Mouse (Mus musculus) heart, embryonic 14.5 days (tissue): ENCODE measurements at regions not wholly inside any gene's neighbourhood (a gene's known extent, or its start where the extent isn't known, plus 50 kb on each side); places are given as distances from the start of the nearest gene placed in this dataset.

ENCODE experiments used
- ATAC-seq: fragments of 200-750 bp; cut with Nextera tagmentation; 2 replicates; pipeline ENCODE4 v1.8.0; 2017; ENCODE audit warnings: low read depth, moderate TSS enrichment; ENCODE audit not compliant: insufficient number of reproducible peaks, insufficient read depth, low FRiP score
- H3K27ac ChIP-seq, 2 experiments: fragments of 200-500 bp in 1 of 2; fragments of 300-500 bp in 1 of 2; sonication (generic) in 1 of 2; replicated peaks in 1 of 2; 2 replicates each; pipeline ENCODE4 v1.5.1; 2012 to 2014; ENCODE audit warnings: low read depth in 2 of 2, low read length in 2 of 2, control low read depth in 1 of 2, mild to moderate bottlenecking in 1 of 2, mixed read lengths in 1 of 2; ENCODE audit not compliant: control insufficient read depth in 1 of 2, insufficient read depth in 1 of 2
- H3K27me3 ChIP-seq: fragments of 300-500 bp; sonication (generic); 2 replicates; pipeline ENCODE4 v1.6.1; 2014; ENCODE audit warnings: mild to moderate bottlenecking, low read length, control low read depth; ENCODE audit not compliant: control insufficient read depth, insufficient read depth
- H3K36me3 ChIP-seq: fragments of 300-500 bp; sonication (generic); 2 replicates; pipeline ENCODE4 v1.6.1; 2014; ENCODE audit warnings: mild to moderate bottlenecking, control low read depth, low read length, mixed read lengths; ENCODE audit not compliant: control insufficient read depth, insufficient read depth
- H3K4me1 ChIP-seq, 2 experiments: fragments of 200-500 bp in 1 of 2; fragments of 300-500 bp in 1 of 2; sonication (generic) in 1 of 2; 2 replicates each; pipeline ENCODE4 v1.6.1; 2012 to 2014; ENCODE audit warnings: low read length in 2 of 2, control low read depth in 1 of 2, mixed read lengths in 1 of 2; ENCODE audit not compliant: control insufficient read depth in 2 of 2, insufficient read depth in 2 of 2
- H3K4me2 ChIP-seq: fragments of 300-500 bp; sonication (generic); 2 replicates; pipeline ENCODE4 v1.6.1; 2014; ENCODE audit warnings: mild to moderate bottlenecking, low read length
- H3K4me3 ChIP-seq, 2 experiments: fragments of 200-500 bp in 1 of 2; fragments of 300-500 bp in 1 of 2; sonication (generic) in 1 of 2; 2 replicates each; pipeline ENCODE4 v1.5.1; 2012 to 2014; ENCODE audit warnings: low read length in 2 of 2, mild to moderate bottlenecking in 2 of 2, control low read depth in 1 of 2, low read depth in 1 of 2, moderate library complexity in 1 of 2; ENCODE audit not compliant: control insufficient read depth in 1 of 2, insufficient read depth in 1 of 2
- H3K9ac ChIP-seq: fragments of 300-500 bp; sonication (generic); 2 replicates; pipeline ENCODE4 v1.6.1; 2014; ENCODE audit warnings: mild to moderate bottlenecking, low read length
- H3K9me3 ChIP-seq: fragments of 300-500 bp; sonication (generic); 2 replicates; pipeline ENCODE4 v1.6.1; 2016; ENCODE audit warnings: low read length, control low read depth; ENCODE audit not compliant: control insufficient read depth
- WGBS: fragments of 180-500 bp; shearing (Covaris S2); extraction: QIAGEN DNeasy Blood & Tissue Kit; methylation state at CpG from one replicate; pipeline ENCODE4 v1.1.7; 2014; 5-methylcytosine and 5-hydroxymethylcytosine counted together

DNA sequence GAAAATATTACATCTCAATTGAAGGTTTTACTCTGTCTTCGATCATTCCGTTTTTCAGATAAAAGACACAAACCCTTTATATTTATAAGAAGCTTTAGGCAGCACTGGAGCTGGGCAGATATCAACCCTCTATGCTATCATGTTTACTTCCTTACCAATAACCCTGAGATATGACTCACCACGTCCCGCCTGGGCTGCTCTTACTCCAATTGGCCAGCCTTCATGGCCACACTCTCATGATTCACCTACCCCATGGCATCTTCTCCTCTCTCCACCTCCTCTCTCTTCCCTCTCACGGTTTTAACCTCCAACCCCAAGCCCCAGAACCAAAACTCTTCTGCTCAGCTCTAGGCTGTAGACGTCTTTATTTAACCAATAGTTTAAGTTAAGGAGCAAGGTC, 171.9 kb upstream of the Ubl3 start:
- no peaks in the 10 kb centered on the region for H3K27me3 ChIP-seq
- 72% methylated on average over 6 of the region's 6 CpGs for WGBS
- no peak for ATAC-seq
- H3K9me3 ChIP-seq: no peaks in the 10 kb centered on the region
- no peak overlapping the region for H3K4me3 ChIP-seq
- H3K27ac ChIP-seq: no peak overlapping the region
- no peak overlapping the region for H3K4me2 ChIP-seq
- peaks cover 0 to under 1% of the 10 kb centered on the region in 2 experiments; a peak in 1 of 4 replicates for H3K4me1 ChIP-seq
- H3K9ac ChIP-seq: no peak overlapping the region
- H3K36me3 ChIP-seq: no peaks in the 10 kb centered on the region

GRCm38 (mm10) chr5:148723677-148724227, 171.2 kb upstream of the Ubl3 start:
- Histone ChIP-seq H3K27me3 (no peaks in the 10 kb centered on the region), H3K4me1 (no peaks in the 10 kb centered on the region), H3K9ac (no peak overlapping the region), H3K27ac (no peak overlapping the region), H3K9me3 (peaks cover under 1% of the 10 kb centered on the region; the same call in 1 of the 2 replicates), H3K4me3 (no peak overlapping the region), H3K4me2 (no peak overlapping the region), H3K36me3 (no peaks in the 10 kb centered on the region)
- 83% methylated on average over 11 of the region's 11 CpGs for WGBS
- no peak for ATAC-seq

DNA sequence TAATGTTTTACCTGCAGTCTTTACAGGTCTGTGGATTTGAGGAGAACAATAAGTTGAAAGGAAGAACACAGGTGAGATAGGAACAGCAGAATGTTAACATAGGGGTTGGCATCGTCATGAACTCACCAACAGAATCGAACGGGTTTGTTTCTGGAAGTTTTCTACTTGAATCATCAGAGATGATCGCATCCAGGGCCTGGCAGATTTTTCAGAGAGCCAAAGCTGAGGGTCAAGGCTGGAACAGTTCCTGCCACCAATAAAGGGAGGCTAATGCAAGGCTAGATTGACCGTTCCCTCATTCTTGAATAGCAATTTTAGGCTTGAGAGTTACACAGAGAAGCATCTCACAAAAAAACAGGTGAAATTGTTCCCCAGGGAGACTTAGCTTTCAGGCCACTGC, 168.0 kb upstream of the Ubl3 start:
- no peaks in the 10 kb centered on the region for H3K27me3 ChIP-seq
- no peaks in the 10 kb centered on the region for H3K36me3 ChIP-seq
- no peak overlapping the region for H3K4me2 ChIP-seq
- H3K4me1 ChIP-seq: no peaks in the 10 kb centered on the region
- no peak overlapping the region for H3K4me3 ChIP-seq
- no peak overlapping the region for H3K9ac ChIP-seq
- no peak overlapping the region for H3K27ac ChIP-seq
- H3K9me3 ChIP-seq: peaks cover 5% of the 10 kb centered on the region; the same call in 1 of the 2 replicates
- no peak for ATAC-seq
- 86% methylated on average over 5 of the region's 5 CpGs for WGBS

DNA sequence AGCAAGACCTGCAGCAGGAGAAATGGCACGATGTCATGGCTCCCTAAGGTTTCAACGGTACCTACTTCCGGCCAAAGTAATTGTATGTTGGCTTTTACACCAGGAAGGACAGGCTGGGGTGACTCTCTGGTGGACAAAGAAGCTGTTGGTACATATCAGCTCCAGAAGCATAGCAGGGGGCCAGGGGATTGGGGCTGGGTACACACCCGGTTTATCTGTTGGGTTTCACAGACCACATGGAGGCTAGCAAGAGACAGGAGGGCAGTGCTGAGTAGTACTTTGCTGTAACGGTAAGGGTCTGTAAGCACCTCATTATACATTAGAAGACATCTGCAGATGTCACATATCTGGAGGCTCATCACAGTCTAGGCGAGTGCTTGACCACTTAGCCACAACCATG, 164.0 kb upstream of the Ubl3 start:
- Histone ChIP-seq H3K4me3 (no peak overlapping the region), H3K9me3 (peaks cover 5% of the 10 kb centered on the region; the same call in 1 of the 2 replicates), H3K4me1 (no peaks in the 10 kb centered on the region), H3K36me3 (no peaks in the 10 kb centered on the region), H3K9ac (no peak overlapping the region), H3K27ac (no peak overlapping the region), H3K27me3 (no peaks in the 10 kb centered on the region), H3K4me2 (no peak overlapping the region)
- WGBS: 85% methylated on average over 6 of the region's 6 CpGs
- no peak for ATAC-seq

DNA sequence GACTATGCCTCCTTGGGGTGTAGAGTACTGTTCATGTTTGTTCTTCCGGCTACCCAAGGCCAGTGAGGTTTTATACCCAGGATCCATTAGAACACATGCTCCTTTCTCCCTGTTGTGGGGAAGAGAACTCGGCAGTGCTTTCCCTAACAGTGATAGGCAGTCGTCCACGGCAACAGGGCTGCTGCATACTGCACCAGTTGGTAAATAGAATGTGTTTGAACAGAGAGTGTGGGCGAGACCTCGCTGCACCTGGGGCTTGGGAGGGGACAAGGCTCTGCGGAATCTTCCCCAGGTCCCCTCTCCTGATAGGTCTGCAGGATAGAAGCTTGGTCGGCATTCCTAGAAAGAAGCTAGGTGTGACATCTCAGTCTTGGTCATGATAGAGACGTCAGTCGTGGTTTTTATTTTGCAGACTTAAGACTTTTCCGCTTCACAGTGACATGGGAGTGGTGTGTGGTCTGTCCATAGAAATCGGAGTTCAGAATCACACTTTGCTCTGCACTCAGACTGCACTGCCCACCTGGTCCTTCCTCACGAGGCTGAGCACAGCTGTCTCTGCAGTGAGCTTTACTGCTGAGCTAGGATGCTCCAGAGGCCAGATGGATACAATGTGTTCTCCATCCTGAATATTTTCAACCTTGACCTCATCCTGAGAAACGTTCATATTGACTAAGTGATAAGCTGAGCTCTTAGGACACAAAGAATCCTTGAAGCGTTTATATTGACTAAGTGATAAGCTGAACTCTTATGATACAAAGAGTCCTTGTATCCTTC, 162.8 kb upstream of the Ubl3 start:
- Histone ChIP-seq H3K27me3 (no peaks in the 10 kb centered on the region), H3K4me2 (no peak overlapping the region), H3K4me3 (no peak overlapping the region), H3K4me1 (no peaks in the 10 kb centered on the region), H3K27ac (no peak overlapping the region), H3K36me3 (no peaks in the 10 kb centered on the region), H3K9ac (no peak overlapping the region), H3K9me3 (peaks cover 5% of the 10 kb centered on the region; the same call in 1 of the 2 replicates)
- ATAC-seq: no peak
- 72% methylated on average over 15 of the region's 15 CpGs for WGBS

- no peaks in the 10 kb centered on the region for H3K4me1 ChIP-seq
- H3K27ac ChIP-seq: no peak overlapping the region
- H3K9ac ChIP-seq: no peak overlapping the region
- WGBS: 75% methylated on average over 4 of the region's 4 CpGs
- H3K4me3 ChIP-seq: no peak overlapping the region
- H3K27me3 ChIP-seq: no peaks in the 10 kb centered on the region
- no peak for ATAC-seq
- no peaks in the 10 kb centered on the region for H3K36me3 ChIP-seq
- no peak overlapping the region for H3K4me2 ChIP-seq
- H3K9me3 ChIP-seq: peaks cover 5% of the 10 kb centered on the region; the same call in 1 of the 2 replicates
Measured at GRCm38 (mm10) chr5:148714807-148715206, 162.2 kb upstream of the Ubl3 start.

DNA sequence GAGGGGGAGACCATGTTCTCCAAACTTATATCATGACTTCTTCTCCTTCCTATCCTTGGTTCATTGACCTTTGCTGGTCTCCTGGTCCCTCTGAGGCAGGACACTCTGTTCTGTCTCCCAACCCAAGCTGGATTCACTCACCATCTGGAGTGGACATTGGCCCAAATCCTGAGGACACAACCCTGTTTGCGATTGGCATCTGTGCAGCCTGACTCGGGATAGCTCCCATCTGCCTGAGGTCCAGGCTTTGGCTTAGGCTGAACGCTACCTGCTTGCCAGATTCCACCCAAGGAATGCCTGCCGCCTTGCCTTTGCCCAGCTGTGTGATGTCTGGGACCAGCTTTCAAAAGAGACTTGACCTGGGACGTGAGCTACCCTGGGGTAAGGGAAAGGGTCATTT, 161.2 kb upstream of the Ubl3 start:
- no peak overlapping the region for H3K9ac ChIP-seq
- no peak overlapping the region for H3K4me2 ChIP-seq
- WGBS: 83% methylated on average over 5 of the region's 5 CpGs
- no peak for ATAC-seq
- H3K27me3 ChIP-seq: no peaks in the 10 kb centered on the region
- peaks cover 4 to 5% of the 10 kb centered on the region in 2 experiments; a peak in 3 of 4 replicates for H3K4me1 ChIP-seq
- H3K4me3 ChIP-seq: no peak overlapping the region
- H3K36me3 ChIP-seq: no peaks in the 10 kb centered on the region
- H3K9me3 ChIP-seq: peaks cover 5% of the 10 kb centered on the region; the same call in 1 of the 2 replicates
- H3K27ac ChIP-seq: no peak overlapping the region
